Mouse (Mus musculus): Measurements from ENCODE around the gene Ccdc170.

GRCm38 (mm10) chr10:4610234-4610633 is 127.9 kb downstream of the Ccdc170 start:
- TF ChIP-seq CTCF (IDR thresholded peaks at IDR 0.05; ENCODE audit: insufficient read depth, low read length): no peak
- no peak for TF ChIP-seq POLR2A (IDR thresholded peaks at IDR 0.05; ENCODE audit: borderline replicate concordance, extremely low read depth, low read depth, low read length)

All from lung, adult 2 months (tissue).